Mouse (Mus musculus): ENCODE results near the gene Atp6ap1l.

- TF ChIP-seq CTCF (IDR thresholded peaks at IDR 0.05) (no peak), POLR2A (IDR thresholded peaks at IDR 0.05; ENCODE audit: insufficient read depth, low read depth, low read length) (no peak), EP300 (IDR thresholded peaks at IDR 0.05; ENCODE audit: insufficient read depth, low read depth, low read length) (no peak)
These were observed 36.0 kb downstream of the Atp6ap1l start for GRCm38 (mm10) chr13:90869157-90869556.
